Mouse (Mus musculus) myocyte (in vitro differentiated cells): ENCODE measurements around the gene Hoxd9. TPM values are rescaled to one million over a fixed set of nuclear protein-coding genes. Genes with fewer than 3 reads are reported as not detected.

Experiments
- H3K27me3 ChIP-seq: one replicate; pipeline ENCODE4 v1.6.1; 2011; ENCODE audit not compliant: control insufficient read depth, insufficient read depth, insufficient read length
- H3K36me3 ChIP-seq: one replicate; pipeline ENCODE4 v1.6.1; 2011; ENCODE audit not compliant: control insufficient read depth, insufficient read depth
- H3K4me2 ChIP-seq: one replicate; pipeline ENCODE4 v1.6.1; 2011; ENCODE audit warnings: low read depth, control low read depth
- H3K4me3 ChIP-seq: one replicate; pipeline ENCODE4 v1.5.1; 2011; ENCODE audit warnings: mild to moderate bottlenecking, control low read depth, moderate library complexity
- H3K79me2 ChIP-seq: one replicate; pipeline ENCODE4 v1.6.1; 2011; ENCODE audit not compliant: control insufficient read depth, insufficient read depth
- H3ac ChIP-seq: one replicate; pipeline ENCODE4 v1.6.1; 2011; ENCODE audit not compliant: control insufficient read depth, insufficient read length
- CEBPB ChIP-seq: IDR thresholded peaks from 2 replicates; pipeline ENCODE4 v1.6.1; 2011; ENCODE audit warnings: mild to moderate bottlenecking, moderate library complexity; ENCODE audit not compliant: poor library complexity, insufficient read depth, severe bottlenecking
- E2F4 ChIP-seq: IDR thresholded peaks from one replicate; pipeline ENCODE4 v1.6.1; 2011; ENCODE audit warnings: mild to moderate bottlenecking, control low read depth, moderate library complexity; ENCODE audit not compliant: insufficient read depth
- MAX ChIP-seq: IDR thresholded peaks from one replicate; pipeline ENCODE4 v1.6.1; 2011; ENCODE audit warnings: low read depth, mild to moderate bottlenecking, control low read depth
- MYOD1 ChIP-seq, 3 experiments: IDR thresholded peaks; one replicate each; pipeline ENCODE4 v1.6.1; 2011; ENCODE audit warnings: control low read depth in 2 of 3, low read depth in 2 of 3, mild to moderate bottlenecking in 2 of 3, moderate library complexity in 1 of 3; ENCODE audit not compliant: insufficient read length in 2 of 3, control insufficient read depth in 1 of 3
- MYOG ChIP-seq, 3 experiments: IDR thresholded peaks; one replicate each; pipeline ENCODE4 v1.6.1; 2011; ENCODE audit warnings: control low read depth in 2 of 3, low read depth in 2 of 3, mild to moderate bottlenecking in 2 of 3; ENCODE audit not compliant: insufficient read length in 2 of 3, control insufficient read depth in 1 of 3, insufficient read depth in 1 of 3
- POLR2A ChIP-seq: IDR thresholded peaks from one replicate; pipeline ENCODE4 v1.6.1; 2011; ENCODE audit warnings: low read depth, mild to moderate bottlenecking, control low read depth, moderate library complexity; ENCODE audit not compliant: insufficient read length
- POLR2AphosphoS2 ChIP-seq: IDR thresholded peaks from one replicate; pipeline ENCODE4 v1.6.1; 2011; ENCODE audit warnings: low read depth, control low read depth; ENCODE audit not compliant: insufficient read length
- REST ChIP-seq: IDR thresholded peaks from one replicate; pipeline ENCODE4 v1.6.1; 2011; ENCODE audit warnings: mild to moderate bottlenecking, control low read depth, moderate library complexity; ENCODE audit not compliant: insufficient read depth, insufficient read length
- SRF ChIP-seq: IDR thresholded peaks from one replicate; pipeline ENCODE4 v1.6.1; 2011; ENCODE audit warnings: low read depth; ENCODE audit not compliant: control insufficient read depth, insufficient read length
- TCF12 ChIP-seq: IDR thresholded peaks from one replicate; pipeline ENCODE4 v1.6.1; 2011; ENCODE audit warnings: mild to moderate bottlenecking, control low read depth; ENCODE audit not compliant: poor library complexity, insufficient read depth, severe bottlenecking
- TCF3 ChIP-seq: IDR thresholded peaks from one replicate; pipeline ENCODE4 v1.6.1; 2011; ENCODE audit warnings: low read depth, control low read depth; ENCODE audit not compliant: insufficient read length
- USF1 ChIP-seq: IDR thresholded peaks from one replicate; pipeline ENCODE4 v1.6.1; 2011; ENCODE audit warnings: low read depth, mild to moderate bottlenecking, control low read depth, moderate library complexity
- polyA plus RNA-seq: library from polyadenylated mRNA; unstranded; fragments of >200 nt; fragmentation: generic; extraction: Trizol; gene quantifications from one replicate; pipeline ENCODE4 v1.2.1, GENCODE M21; 2012; ENCODE audit warnings: missing spikeins

Gene Hoxd9
- not detected for polyA plus RNA-seq

DNA sequence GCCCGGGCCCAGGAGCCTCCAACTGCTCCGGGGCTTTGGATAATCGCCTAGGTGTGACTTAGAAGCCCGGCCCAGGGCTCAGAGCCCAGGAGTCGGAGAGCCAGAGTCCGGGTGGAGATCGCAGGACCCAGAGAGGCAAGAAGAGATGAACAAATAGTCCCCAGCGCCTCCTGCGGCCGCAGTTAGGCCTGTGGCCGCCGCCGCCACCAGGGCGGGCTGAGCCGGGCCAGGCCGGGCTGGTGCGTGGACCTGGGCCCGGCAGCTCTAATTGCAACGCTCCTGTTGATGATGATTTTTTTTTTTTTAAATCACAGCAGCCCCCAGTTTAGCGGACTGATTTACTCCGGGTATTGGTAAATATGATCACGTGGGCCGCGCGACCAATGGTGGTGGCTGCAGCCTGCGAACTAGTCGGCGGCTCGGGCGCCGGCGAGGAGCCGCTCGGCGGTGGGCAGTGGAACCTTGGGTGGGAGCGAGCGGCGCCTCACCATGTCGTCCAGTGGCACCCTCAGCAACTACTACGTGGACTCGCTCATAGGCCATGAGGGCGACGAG is at the start of gene Hoxd9:
Hoxd9 (plus strand) TSS at position 161 of the 555 bp plus-strand sequence.
- no peaks in the 10 kb centered on the region for H3K36me3 ChIP-seq
- H3K79me2 ChIP-seq: no peaks in the 10 kb centered on the region
- H3K4me2 ChIP-seq: no peak within 1 kb of the TSS
- peaks cover 65% of the 10 kb centered on the region for H3K27me3 ChIP-seq
- TF ChIP-seq POLR2AphosphoS2: no peak
- TF ChIP-seq MYOD1 (IDR thresholded peaks at IDR 0.05; ENCODE audit: control insufficient read depth in 1 of 3, insufficient read length in 2 of 3, low read depth in 2 of 3): no peak
- no peak for TF ChIP-seq E2F4
- TF ChIP-seq REST: no peak
- no peak for TF ChIP-seq MAX
- TF ChIP-seq MYOG (IDR thresholded peaks at IDR 0.05; ENCODE audit: control insufficient read depth in 1 of 3, insufficient read depth in 1 of 3, insufficient read length in 2 of 3, low read depth in 2 of 3): no peak
- TF ChIP-seq CEBPB: no peak
- TF ChIP-seq USF1: no peak
- no peak for TF ChIP-seq SRF
- TF ChIP-seq POLR2A: no peak
- no peak for TF ChIP-seq TCF3
- TF ChIP-seq TCF12: no peak
- H3K4me3 ChIP-seq: no peak within 1 kb of the TSS
- no peak within 1 kb of the TSS for H3ac ChIP-seq

DNA sequence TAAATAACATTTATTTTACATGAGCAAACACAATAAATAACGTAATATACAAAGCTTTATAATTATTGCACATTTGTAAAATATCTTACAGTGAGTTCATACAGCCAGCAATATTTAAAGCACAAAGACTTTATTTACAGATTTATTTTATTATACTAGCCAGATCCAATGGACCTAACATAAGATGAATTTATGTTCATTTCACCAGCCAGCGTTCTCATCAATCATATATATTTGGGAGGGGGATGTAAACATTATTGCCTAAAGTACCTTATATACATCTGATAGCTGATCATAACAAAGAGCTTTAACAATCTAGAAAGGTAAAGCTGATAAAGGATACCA is 44.6 kb upstream of the Hoxd9 start:
- Histone ChIP-seq H3K79me2 (no peaks in the 10 kb centered on the region), H3K4me3 (no peak overlapping the region), H3K36me3 (no peaks in the 10 kb centered on the region), H3K27me3 (peaks cover 34% of the 10 kb centered on the region), H3ac (no peak overlapping the region), H3K4me2 (no peak overlapping the region)
- TF ChIP-seq POLR2AphosphoS2: no peak
- no peak for TF ChIP-seq MYOD1 (IDR thresholded peaks at IDR 0.05; ENCODE audit: control insufficient read depth in 1 of 3, insufficient read length in 2 of 3, low read depth in 2 of 3)
- TF ChIP-seq POLR2A: no peak
- no peak for TF ChIP-seq TCF12
- no peak for TF ChIP-seq TCF3

DNA sequence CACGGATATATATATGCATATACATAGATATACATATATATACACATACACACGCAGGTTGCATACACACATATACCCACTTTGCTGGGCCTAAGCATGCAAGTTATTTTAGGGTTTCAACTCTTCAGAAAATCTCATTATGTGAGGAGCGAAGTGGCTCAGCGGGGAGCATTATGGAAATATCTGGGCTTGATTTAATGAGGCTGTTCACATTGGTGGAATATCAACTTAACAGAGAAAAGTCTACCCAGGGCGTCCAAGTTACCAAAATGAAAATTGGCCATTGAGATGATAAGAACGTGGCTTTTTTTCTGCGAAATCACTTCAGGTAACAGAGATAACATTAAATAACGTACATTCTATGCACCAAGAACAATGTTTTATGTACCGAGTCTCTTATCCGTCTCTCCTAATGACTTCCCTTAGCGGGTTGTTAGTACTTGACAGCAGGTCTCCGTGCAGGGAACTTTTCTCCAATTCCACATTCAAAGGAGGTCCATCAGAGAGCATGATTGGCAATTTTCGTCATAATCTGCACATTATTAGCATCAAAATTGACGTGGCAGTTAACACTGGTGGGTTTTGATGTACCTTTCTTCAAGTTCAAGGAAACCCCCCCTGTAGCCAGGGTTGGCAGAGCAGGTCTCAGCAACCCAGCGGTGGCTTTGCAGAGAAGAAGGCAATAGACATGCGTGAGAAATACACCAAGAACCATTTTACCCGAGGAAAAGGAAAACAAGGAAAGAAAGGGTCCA is 43.6 kb upstream of the Hoxd9 start:
- no peak overlapping the region for H3K4me3 ChIP-seq
- peaks cover 30% of the 10 kb centered on the region for H3K27me3 ChIP-seq
- H3K4me2 ChIP-seq: no peak overlapping the region
- H3K79me2 ChIP-seq: no peaks in the 10 kb centered on the region
- no peak overlapping the region for H3ac ChIP-seq
- TF ChIP-seq REST (no peak), POLR2A (no peak)
- H3K36me3 ChIP-seq: no peaks in the 10 kb centered on the region

DNA sequence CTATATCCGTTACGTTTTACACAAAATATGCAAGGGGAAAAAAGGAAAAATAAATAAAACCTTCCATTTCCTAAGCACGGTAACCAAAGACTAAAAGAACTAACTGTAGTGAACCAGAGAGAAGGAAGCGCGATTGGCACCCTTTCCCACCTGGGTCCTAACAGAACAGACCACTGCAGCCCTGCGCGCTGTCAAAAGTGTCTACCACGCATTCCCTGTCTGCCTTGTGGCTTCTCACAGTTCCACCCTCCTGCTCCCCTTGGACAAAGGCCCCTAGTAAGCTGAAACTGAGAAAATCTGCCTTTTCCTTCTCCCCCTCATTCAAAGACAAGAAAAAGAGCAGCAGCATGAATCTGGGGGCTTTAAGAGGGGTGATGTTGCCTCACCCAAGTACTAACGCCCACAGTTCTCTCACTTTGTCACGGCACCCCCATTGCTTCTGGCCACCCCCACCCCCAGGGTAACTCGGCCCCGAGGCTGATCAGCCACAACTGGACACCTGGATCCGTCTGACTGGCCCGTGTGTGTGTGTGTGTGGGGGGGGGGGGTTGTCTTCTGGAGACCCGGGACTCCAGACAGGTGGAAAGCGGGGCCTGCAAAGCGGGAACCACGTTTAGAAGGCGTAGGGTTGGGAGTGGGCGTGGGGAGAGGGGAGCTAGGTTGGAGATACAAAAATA is 42.6 kb upstream of the Hoxd9 start:
- H3K4me2 ChIP-seq: no peak overlapping the region
- TF ChIP-seq TCF3 (no peak), POLR2A (no peak), CEBPB (no peak), POLR2AphosphoS2 (no peak), USF1 (no peak), MYOD1 (IDR thresholded peaks at IDR 0.05; ENCODE audit: control insufficient read depth in 1 of 3, insufficient read length in 2 of 3, low read depth in 2 of 3) (no peak), E2F4 (no peak), MYOG (IDR thresholded peaks at IDR 0.05; ENCODE audit: control insufficient read depth in 1 of 3, insufficient read depth in 1 of 3, insufficient read length in 2 of 3, low read depth in 2 of 3) (no peak), TCF12 (no peak), SRF (no peak), MAX (no peak), REST (no peak)
- no peak overlapping the region for H3K4me3 ChIP-seq
- H3K79me2 ChIP-seq: no peaks in the 10 kb centered on the region
- H3K36me3 ChIP-seq: no peaks in the 10 kb centered on the region
- peaks cover 38% of the 10 kb centered on the region for H3K27me3 ChIP-seq
- no peak overlapping the region for H3ac ChIP-seq

DNA sequence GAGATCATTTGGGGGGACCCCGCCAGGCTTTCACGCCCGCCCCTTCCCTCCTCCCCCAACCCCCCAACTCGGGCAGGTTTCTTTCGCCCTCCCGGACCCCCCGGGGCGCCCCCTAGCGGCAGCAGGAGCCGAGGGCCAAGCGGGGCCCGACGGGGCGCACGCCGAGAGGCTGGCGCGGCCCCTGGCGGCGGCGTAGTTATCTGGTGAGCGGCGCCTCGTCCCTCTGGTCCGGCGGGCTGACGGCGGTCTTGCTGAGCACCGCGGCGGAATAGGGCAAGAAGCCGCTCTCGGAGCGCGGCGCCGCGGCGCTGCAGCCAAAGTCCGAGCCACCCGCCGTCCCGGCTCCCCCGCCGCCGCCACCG is 42.1 kb upstream of the Hoxd9 start:
- no peak overlapping the region for H3K4me3 ChIP-seq
- no peaks in the 10 kb centered on the region for H3K79me2 ChIP-seq

More for the DNA sequence above, 42.1 kb upstream of the Hoxd9 start:
- H3ac ChIP-seq: no peak overlapping the region
- no peaks in the 10 kb centered on the region for H3K36me3 ChIP-seq
- TF ChIP-seq USF1: no peak
- H3K4me2 ChIP-seq: no peak overlapping the region
- peaks cover 38% of the 10 kb centered on the region for H3K27me3 ChIP-seq
